Mouse (Mus musculus) thymus, postnatal 36 days (tissue): Measurements from ENCODE around the gene Olfr206.
"Not testable (repeated sequence)": the region's sequence is repeated elsewhere in the genome, so short reads cannot be mapped to it uniquely, and the experiment has no call there.

Experiments used
- DNase-seq, 2 experiments: peaks; one replicate each; pipeline ENCODE4 v3.0.0; 2022; ENCODE audit warnings: mixed read lengths in 2 of 2

Gene Olfr206

DNA sequence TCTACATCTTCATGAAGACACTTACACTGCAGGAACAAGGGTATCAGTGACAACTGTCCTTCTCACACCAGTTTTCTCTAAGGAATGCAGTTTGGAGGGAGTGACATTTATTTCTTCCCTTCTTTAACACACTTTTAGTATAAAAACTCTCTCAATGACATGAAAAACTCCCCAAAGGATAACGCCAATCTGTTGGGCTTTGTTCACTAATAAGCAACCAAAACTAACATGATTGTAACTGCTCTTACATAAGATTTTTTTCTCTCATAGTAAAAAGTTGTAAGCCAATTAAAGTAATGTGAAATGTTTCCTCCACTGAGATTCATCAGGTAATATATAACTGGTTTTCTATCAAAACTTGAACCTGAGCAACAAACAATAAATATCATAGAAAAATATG is at the start of gene Olfr206:
Gene Olfr206, minus strand, starts transcription at position 101 of the 400 bp plus-strand sequence.
- DNase-seq = no peak

DNA sequence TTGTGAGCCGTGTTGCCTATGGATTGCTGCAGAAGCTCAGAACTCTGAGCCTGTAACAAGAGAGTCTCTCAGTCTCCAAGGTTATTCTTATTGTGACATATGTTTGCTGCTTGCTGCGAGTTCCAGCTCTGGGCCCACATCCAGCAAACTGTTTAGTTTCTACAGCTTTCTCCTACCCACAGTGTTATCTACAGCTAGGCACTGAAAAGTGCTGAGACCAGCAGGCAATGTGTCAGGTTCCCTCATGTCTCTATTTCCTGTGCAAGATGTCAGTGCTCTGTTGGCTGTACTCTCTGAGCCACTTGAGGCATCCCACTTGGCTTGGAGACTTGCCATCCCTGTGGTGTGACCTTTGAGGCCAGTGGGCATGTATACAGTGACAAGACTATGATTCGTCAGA is 44.3 kb upstream of the Olfr206 start:
- no peak for DNase-seq

DNA sequence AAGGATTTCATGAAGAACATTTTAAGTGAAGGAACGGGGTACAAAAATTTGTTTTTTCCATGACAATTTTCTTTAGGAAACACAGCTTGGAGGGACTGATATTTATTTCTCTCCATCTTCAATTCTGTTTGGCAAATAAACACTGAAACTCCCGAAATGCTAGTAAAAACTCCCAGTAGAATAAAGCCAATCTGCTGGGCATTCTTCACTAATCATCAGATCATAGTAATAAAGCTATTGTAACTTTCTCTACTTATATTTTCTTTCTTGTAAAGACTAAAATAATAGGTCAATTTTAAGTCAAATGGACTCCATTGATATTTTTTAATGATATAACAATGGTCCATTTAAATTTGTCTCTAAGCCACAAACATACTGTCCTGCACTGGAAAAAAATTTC is 14.8 kb upstream of the Olfr206 start, which contains the start of gene Olfr209:
Gene Olfr209, minus strand, starts transcription at position 101 of the 400 bp plus-strand sequence.
- DNase-seq = no peak

GRCm38 (mm10) chr16:59331038-59331437 is 18.0 kb downstream of the Olfr206 start, which contains the start of gene Olfr205:
Olfr205 (minus strand) TSS chr16:59331138.
- no peak for DNase-seq

GRCm38 (mm10) chr16:59323262-59323661 is 25.8 kb downstream of the Olfr206 start:
- DNase-seq = not testable (repeated sequence)

DNA sequence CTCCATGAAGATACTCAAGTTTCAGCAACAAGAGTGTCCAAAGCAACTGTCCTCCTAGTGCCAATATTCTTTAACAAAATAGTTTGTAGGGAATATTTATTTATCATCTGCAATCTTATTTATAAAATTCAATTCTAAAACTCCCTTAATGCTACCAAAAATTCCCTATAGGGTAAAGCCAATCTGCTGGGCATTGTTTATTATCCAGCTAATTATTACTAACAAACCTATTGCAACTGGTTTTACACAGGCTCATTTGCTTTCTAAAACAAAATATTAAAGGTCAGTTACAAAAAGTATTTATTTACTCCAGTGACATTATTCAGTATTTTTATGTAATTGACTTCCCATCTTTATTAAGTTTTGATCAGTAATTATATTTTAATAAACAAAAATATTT is 30.9 kb downstream of the Olfr206 start, which contains the start of gene Olfr204:
Gene Olfr204, minus strand, starts transcription at position 101 of the 400 bp plus-strand sequence.
- no peak for DNase-seq

DNA sequence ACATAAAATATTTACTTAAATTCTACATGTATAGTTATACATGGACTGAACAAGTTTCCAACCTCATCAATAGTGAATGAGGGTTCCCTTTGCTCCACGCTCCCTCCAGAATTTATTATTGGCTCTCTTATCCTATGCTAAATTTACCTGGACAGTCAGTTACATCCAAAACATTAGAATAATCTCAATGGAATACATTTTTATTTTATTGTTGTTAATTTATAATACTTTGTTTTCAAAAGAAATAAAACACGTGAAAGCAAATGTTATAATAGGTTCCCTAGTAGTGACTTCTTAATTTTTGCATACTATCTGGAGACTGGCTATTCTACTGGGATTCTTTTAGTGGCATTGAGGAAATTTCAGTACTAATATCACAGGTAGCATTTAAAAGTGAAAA is 50.5 kb downstream of the Olfr206 start, which contains the start of gene Olfr203:
Gene Olfr203, plus strand, starts transcription at position 301 of the 400 bp plus-strand sequence.
- no peak for DNase-seq
